Mouse (Mus musculus): Measurements from ENCODE around the gene Srrm4.

The Srrm4 gene

GRCm38 (mm10) chr5:116573307-116573706 is 18.3 kb downstream of the Srrm4 start:
- Histone ChIP-seq H3K4me1 (replicated peaks; ENCODE audit: low read depth, low read length) (peaks cover 38% of the 10 kb centered on the region), H3K4me3 (replicated peaks; ENCODE audit: low read length) (no peak overlapping the region), H3K27me3 (ENCODE audit: insufficient read depth, low read length) (no peaks in the 10 kb centered on the region; the same call in 1 of the 2 replicates), H3K36me3 (ENCODE audit: insufficient read depth, low read length) (no peaks in the 10 kb centered on the region), H3K9me3 (ENCODE audit: low read length) (peaks cover 12% of the 10 kb centered on the region)
- no peak for TF ChIP-seq CTCF (conservative IDR thresholded peaks at IDR 0.05; ENCODE audit: low read length)
- TF ChIP-seq NANOG (IDR thresholded peaks at IDR 0.05; ENCODE audit: borderline replicate concordance, low read length), result no peak
- no peak for TF ChIP-seq POU5F1 (IDR thresholded peaks at IDR 0.05; ENCODE audit: borderline replicate concordance, low read length)

GRCm38 (mm10) chr5:116571936-116572335 is 19.7 kb downstream of the Srrm4 start:
- TF ChIP-seq POU5F1 (IDR thresholded peaks at IDR 0.05; ENCODE audit: borderline replicate concordance, low read length), result no peak
- TF ChIP-seq CTCF (conservative IDR thresholded peaks at IDR 0.05; ENCODE audit: low read length), result no peak
- no peak for TF ChIP-seq NANOG (IDR thresholded peaks at IDR 0.05; ENCODE audit: borderline replicate concordance, low read length)
- no peak overlapping the region for H3K4me3 ChIP-seq (replicated peaks; ENCODE audit: low read length)
- H3K27me3 ChIP-seq (ENCODE audit: insufficient read depth, low read length), result no peaks in the 10 kb centered on the region; the same call in 1 of the 2 replicates
- H3K36me3 ChIP-seq (ENCODE audit: insufficient read depth, low read length), result no peaks in the 10 kb centered on the region
- no peaks in the 10 kb centered on the region for H3K9me3 ChIP-seq (ENCODE audit: low read length)
- peaks cover 44% of the 10 kb centered on the region for H3K4me1 ChIP-seq (replicated peaks; ENCODE audit: low read depth, low read length)

GRCm38 (mm10) chr5:116571232-116571861 is 20.3 kb downstream of the Srrm4 start:
- no peaks in the 10 kb centered on the region for H3K36me3 ChIP-seq (ENCODE audit: insufficient read depth, low read length)
- H3K9me3 ChIP-seq (ENCODE audit: low read length), result no peaks in the 10 kb centered on the region
- peaks cover 44% of the 10 kb centered on the region for H3K4me1 ChIP-seq (replicated peaks; ENCODE audit: low read depth, low read length)
- H3K4me3 ChIP-seq (replicated peaks; ENCODE audit: low read length), result peak overlapping the region; percentile 13; the same call in 1 of the 2 replicates
- TF ChIP-seq CTCF (conservative IDR thresholded peaks at IDR 0.05; ENCODE audit: low read length), result no peak
- TF ChIP-seq NANOG (IDR thresholded peaks at IDR 0.05; ENCODE audit: borderline replicate concordance, low read length), result no peak
- no peak for TF ChIP-seq POU5F1 (IDR thresholded peaks at IDR 0.05; ENCODE audit: borderline replicate concordance, low read length)
- no peaks in the 10 kb centered on the region; the same call in 1 of the 2 replicates for H3K27me3 ChIP-seq (ENCODE audit: insufficient read depth, low read length)

- no peaks in the 10 kb centered on the region; the same call in 1 of the 2 replicates for H3K27me3 ChIP-seq (ENCODE audit: insufficient read depth, low read length)
- H3K4me3 ChIP-seq (replicated peaks; ENCODE audit: low read length), result no peak overlapping the region
- TF ChIP-seq NANOG (IDR thresholded peaks at IDR 0.05; ENCODE audit: borderline replicate concordance, low read length) (no peak), POU5F1 (IDR thresholded peaks at IDR 0.05; ENCODE audit: borderline replicate concordance, low read length) (no peak), CTCF (conservative IDR thresholded peaks at IDR 0.05; ENCODE audit: low read length) (no peak)
- H3K4me1 ChIP-seq (replicated peaks; ENCODE audit: low read depth, low read length), result peaks cover 44% of the 10 kb centered on the region
- H3K9me3 ChIP-seq (ENCODE audit: low read length), result no peaks in the 10 kb centered on the region
- H3K36me3 ChIP-seq (ENCODE audit: insufficient read depth, low read length), result no peaks in the 10 kb centered on the region
Observed at GRCm38 (mm10) chr5:116570566-116570965, 21.1 kb downstream of the Srrm4 start.

GRCm38 (mm10) chr5:116569629-116570028 is 22.0 kb downstream of the Srrm4 start:
- Histone ChIP-seq H3K4me1 (replicated peaks; ENCODE audit: low read depth, low read length) (peaks cover 44% of the 10 kb centered on the region), H3K4me3 (replicated peaks; ENCODE audit: low read length) (0 out of 2 replicates have a peak overlapping the region, but pooled peaks have one; percentile 1), H3K27me3 (ENCODE audit: insufficient read depth, low read length) (no peaks in the 10 kb centered on the region; the same call in 1 of the 2 replicates), H3K9me3 (ENCODE audit: low read length) (no peaks in the 10 kb centered on the region), H3K36me3 (ENCODE audit: insufficient read depth, low read length) (no peaks in the 10 kb centered on the region)
- TF ChIP-seq POU5F1 (IDR thresholded peaks at IDR 0.05; ENCODE audit: borderline replicate concordance, low read length) (no peak), NANOG (IDR thresholded peaks at IDR 0.05; ENCODE audit: borderline replicate concordance, low read length) (no peak), CTCF (conservative IDR thresholded peaks at IDR 0.05; ENCODE audit: low read length) (no peak)

- Histone ChIP-seq H3K36me3 (ENCODE audit: insufficient read depth, low read length) (no peaks in the 10 kb centered on the region), H3K4me1 (replicated peaks; ENCODE audit: low read depth, low read length) (peaks cover 38% of the 10 kb centered on the region), H3K27me3 (ENCODE audit: insufficient read depth, low read length) (no peaks in the 10 kb centered on the region; the same call in 1 of the 2 replicates), H3K9me3 (ENCODE audit: low read length) (no peaks in the 10 kb centered on the region), H3K4me3 (replicated peaks; ENCODE audit: low read length) (no peak overlapping the region)
- TF ChIP-seq CTCF (conservative IDR thresholded peaks at IDR 0.05; ENCODE audit: low read length), result no peak
- no peak for TF ChIP-seq NANOG (IDR thresholded peaks at IDR 0.05; ENCODE audit: borderline replicate concordance, low read length)
- TF ChIP-seq POU5F1 (IDR thresholded peaks at IDR 0.05; ENCODE audit: borderline replicate concordance, low read length), result no peak
Observed at GRCm38 (mm10) chr5:116568050-116568449, 23.6 kb downstream of the Srrm4 start.

- Histone ChIP-seq H3K4me1 (replicated peaks; ENCODE audit: low read depth, low read length) (peaks cover 33% of the 10 kb centered on the region), H3K36me3 (ENCODE audit: insufficient read depth, low read length) (no peaks in the 10 kb centered on the region), H3K9me3 (ENCODE audit: low read length) (no peaks in the 10 kb centered on the region), H3K4me3 (replicated peaks; ENCODE audit: low read length) (no peak overlapping the region), H3K27me3 (ENCODE audit: insufficient read depth, low read length) (no peaks in the 10 kb centered on the region; the same call in 1 of the 2 replicates)
- TF ChIP-seq CTCF (conservative IDR thresholded peaks at IDR 0.05; ENCODE audit: low read length) (no peak), NANOG (IDR thresholded peaks at IDR 0.05; ENCODE audit: borderline replicate concordance, low read length) (no peak), POU5F1 (IDR thresholded peaks at IDR 0.05; ENCODE audit: borderline replicate concordance, low read length) (no peak)
Observed at GRCm38 (mm10) chr5:116567298-116567697, 24.3 kb downstream of the Srrm4 start.

GRCm38 (mm10) chr5:116566385-116567045 is 25.1 kb downstream of the Srrm4 start:
- H3K4me1 ChIP-seq (replicated peaks; ENCODE audit: low read depth, low read length), result peaks cover 35% of the 10 kb centered on the region
- TF ChIP-seq POU5F1 (IDR thresholded peaks at IDR 0.05; ENCODE audit: borderline replicate concordance, low read length) (no peak), CTCF (conservative IDR thresholded peaks at IDR 0.05; ENCODE audit: low read length) (no peak), NANOG (IDR thresholded peaks at IDR 0.05; ENCODE audit: borderline replicate concordance, low read length) (no peak)
- H3K27me3 ChIP-seq (ENCODE audit: insufficient read depth, low read length), result no peaks in the 10 kb centered on the region; the same call in 1 of the 2 replicates

More at GRCm38 (mm10) chr5:116566385-116567045, 25.1 kb downstream of the Srrm4 start:
- Histone ChIP-seq H3K4me3 (replicated peaks; ENCODE audit: low read length) (no peak overlapping the region), H3K36me3 (ENCODE audit: insufficient read depth, low read length) (no peaks in the 10 kb centered on the region), H3K9me3 (ENCODE audit: low read length) (no peaks in the 10 kb centered on the region)

All from E14TG2a.4 (cell line).